Mouse (Mus musculus) embryo, embryonic 9.5 days (tissue): ENCODE data around the gene Itga5.

ENCODE experiments used
- DNase-seq: peaks from one replicate; pipeline ENCODE4 v3.0.0-alpha.2; 2017; ENCODE audit errors: extremely low spot score

Itga5 gene

GRCm38 (mm10) chr15:103340786-103341185, 25.8 kb downstream of the Itga5 start:
- DNase-seq = no peak

- DNase-seq = peak; percentile 60
Observed at GRCm38 (mm10) chr15:103339961-103340337, 26.6 kb downstream of the Itga5 start, which contains the start of gene Zfp385a. TSS of gene Zfp385a (minus strand) at chr15:103340093.

- DNase-seq = peak; percentile 51
Observed at GRCm38 (mm10) chr15:103339166-103339960, 27.2 kb downstream of the Itga5 start.

- no peak for DNase-seq
Observed at GRCm38 (mm10) chr15:103338829-103339165, 27.8 kb downstream of the Itga5 start.

GRCm38 (mm10) chr15:103336996-103337667, 29.4 kb downstream of the Itga5 start:
- DNase-seq = no peak

- no peak for DNase-seq
Observed at GRCm38 (mm10) chr15:103335488-103336235, 30.9 kb downstream of the Itga5 start.

GRCm38 (mm10) chr15:103335040-103335439, 31.5 kb downstream of the Itga5 start:
- DNase-seq = no peak

- DNase-seq = peak; percentile 75
Observed at GRCm38 (mm10) chr15:103334194-103334593, 32.4 kb downstream of the Itga5 start.

- no peak for DNase-seq
Observed at GRCm38 (mm10) chr15:103333738-103334137, 32.8 kb downstream of the Itga5 start.

- DNase-seq = no peak
Observed at GRCm38 (mm10) chr15:103333081-103333615, 33.4 kb downstream of the Itga5 start.

- DNase-seq = peak; percentile 97
Observed at GRCm38 (mm10) chr15:103323455-103324247, 42.9 kb downstream of the Itga5 start.

- no peak for DNase-seq
Observed at GRCm38 (mm10) chr15:103323070-103323454, 43.5 kb downstream of the Itga5 start.

- no peak for DNase-seq
Observed at GRCm38 (mm10) chr15:103322396-103322795, 44.2 kb downstream of the Itga5 start.

- DNase-seq = no peak
Observed at GRCm38 (mm10) chr15:103321076-103321475, 45.5 kb downstream of the Itga5 start.

- DNase-seq = no peak
Observed at GRCm38 (mm10) chr15:103318201-103318816, 48.3 kb downstream of the Itga5 start.

- DNase-seq = no peak
Observed at GRCm38 (mm10) chr15:103317731-103318130, 48.8 kb downstream of the Itga5 start.

- no peak for DNase-seq
Observed at GRCm38 (mm10) chr15:103317120-103317519, 49.4 kb downstream of the Itga5 start.

GRCm38 (mm10) chr15:103315979-103316776, 50.4 kb downstream of the Itga5 start:
- no peak for DNase-seq

GRCm38 (mm10) chr15:103315011-103315502, 51.5 kb downstream of the Itga5 start:
- peak; percentile 88 for DNase-seq

- DNase-seq = no peak
Observed at GRCm38 (mm10) chr15:103314181-103314580, 52.4 kb downstream of the Itga5 start.
